Mouse (Mus musculus) spleen, adult 18-20 months (tissue): ENCODE measurements around the gene Inhbb.
A peak's percentile ranks its signal among the peaks of the same experiment; 100 is the strongest.

Experiments used
- DNase-seq, 2 experiments: peaks; one replicate each; pipeline ENCODE4 v3.0.0; 2022; ENCODE audit warnings: mixed read lengths in 2 of 2

Gene Inhbb

GRCm38 (mm10) chr1:119421576-119422421, at the start of gene Inhbb:
TSS of gene Inhbb (minus strand) at chr1:119422248.
- DNase-seq: no peak

GRCm38 (mm10) chr1:119463386-119463785, 41.3 kb upstream of the Inhbb start:
- peak in 1 of 2 experiments; percentile 51 for DNase-seq

DNA sequence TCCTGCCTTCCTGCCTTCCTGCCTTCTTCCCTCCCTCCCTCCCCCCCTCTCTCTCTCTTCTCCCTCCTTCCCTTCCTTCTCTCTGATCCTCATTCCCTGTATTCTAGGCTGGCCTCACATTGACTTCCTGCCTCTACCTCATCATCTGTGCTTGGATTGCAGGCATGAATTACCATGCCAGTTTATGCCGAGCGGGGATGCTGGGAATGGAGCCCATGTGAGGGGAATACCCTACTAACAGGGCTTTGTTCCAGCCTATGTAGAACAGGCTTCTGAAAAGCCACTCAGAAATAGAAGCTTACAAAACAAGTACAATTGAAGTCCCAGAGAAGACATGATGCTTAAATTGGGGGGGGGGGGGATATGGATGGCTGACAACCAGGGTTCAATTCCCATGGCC, 38.0 kb upstream of the Inhbb start:
- DNase-seq: no peak

DNA sequence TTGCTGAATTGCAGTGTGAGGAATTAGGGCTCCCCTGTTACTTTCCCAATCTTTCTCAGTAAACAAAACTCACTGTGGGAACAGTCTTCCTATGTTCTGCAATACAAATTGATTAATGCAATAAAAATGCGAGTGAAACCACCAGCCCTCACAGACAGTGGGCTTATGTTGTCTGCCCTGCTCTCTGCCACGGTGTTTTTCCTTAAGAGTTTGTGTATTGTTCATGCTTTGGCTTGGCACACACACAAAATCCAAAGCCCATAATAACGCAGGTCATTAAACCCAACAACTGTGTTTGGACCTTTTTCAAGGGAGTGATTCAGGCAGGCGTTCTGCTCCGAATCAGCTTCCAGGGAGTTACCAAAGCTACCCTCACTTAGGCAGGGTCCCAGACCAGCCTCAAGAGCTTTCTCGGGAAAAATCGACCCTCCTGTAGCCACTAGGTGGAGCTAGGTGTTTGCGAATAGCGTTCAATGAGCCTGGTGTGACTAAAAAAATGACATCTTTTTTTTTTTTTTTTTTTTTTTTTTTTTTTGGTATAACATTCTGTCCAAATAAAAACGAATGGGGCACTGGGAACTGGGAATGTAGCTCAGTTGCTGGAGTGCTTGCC, 36.1 kb upstream of the Inhbb start:
- peak in 1 of 2 experiments; percentile 59 for DNase-seq

DNA sequence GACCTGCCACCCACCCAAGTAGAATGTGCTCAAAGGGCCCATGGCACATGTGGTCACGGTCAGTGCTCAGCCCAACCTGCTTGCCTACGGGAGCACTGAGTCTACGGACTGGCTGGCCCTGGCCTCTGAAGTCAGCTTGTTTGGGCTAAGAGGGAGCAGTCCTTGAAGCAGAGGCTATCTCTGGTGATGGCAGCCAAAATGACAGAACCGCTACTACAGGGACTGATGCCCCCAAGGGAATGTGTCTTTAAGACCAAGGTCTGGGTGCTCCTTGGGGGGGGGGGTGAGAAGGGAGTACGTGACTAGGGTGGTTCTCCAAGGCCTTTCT, 35.4 kb upstream of the Inhbb start:
- DNase-seq: peak in 1 of 2 experiments; percentile 13

GRCm38 (mm10) chr1:119456671-119457527, 34.9 kb upstream of the Inhbb start:
- DNase-seq: peak in 1 of 2 experiments; percentile 9

GRCm38 (mm10) chr1:119453731-119454130, 31.7 kb upstream of the Inhbb start:
- DNase-seq: no peak

GRCm38 (mm10) chr1:119451417-119451816, 29.4 kb upstream of the Inhbb start:
- no peak for DNase-seq

GRCm38 (mm10) chr1:119450651-119451345, 28.8 kb upstream of the Inhbb start:
- no peak for DNase-seq

- DNase-seq: no peak
These were observed 24.8 kb upstream of the Inhbb start for GRCm38 (mm10) chr1:119446753-119447283.

GRCm38 (mm10) chr1:119443591-119444350, 21.7 kb upstream of the Inhbb start:
- no peak for DNase-seq

GRCm38 (mm10) chr1:119442901-119443300, 20.9 kb upstream of the Inhbb start:
- DNase-seq: no peak

- no peak for DNase-seq
These were observed 16.1 kb upstream of the Inhbb start for GRCm38 (mm10) chr1:119438105-119438637.

DNA sequence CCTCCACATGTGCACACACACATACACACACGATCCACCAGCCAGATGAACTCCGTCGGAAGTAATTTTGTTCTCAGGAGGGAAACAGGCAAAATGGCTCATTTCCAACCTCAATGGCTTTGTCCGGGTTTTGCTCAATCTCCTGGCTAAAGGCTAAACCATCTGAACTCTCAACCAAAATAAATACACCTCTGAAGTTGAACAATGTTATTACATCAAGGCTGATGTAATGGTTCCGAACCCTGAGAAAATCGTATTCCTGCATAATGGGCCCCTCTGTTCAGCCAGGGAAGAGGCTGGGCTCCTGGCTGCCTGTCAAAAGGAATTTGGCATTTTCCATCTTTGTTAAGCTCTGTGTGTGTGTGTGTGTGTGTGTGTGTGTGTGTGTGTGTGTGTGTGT, 15.4 kb upstream of the Inhbb start:
- DNase-seq: no peak

DNA sequence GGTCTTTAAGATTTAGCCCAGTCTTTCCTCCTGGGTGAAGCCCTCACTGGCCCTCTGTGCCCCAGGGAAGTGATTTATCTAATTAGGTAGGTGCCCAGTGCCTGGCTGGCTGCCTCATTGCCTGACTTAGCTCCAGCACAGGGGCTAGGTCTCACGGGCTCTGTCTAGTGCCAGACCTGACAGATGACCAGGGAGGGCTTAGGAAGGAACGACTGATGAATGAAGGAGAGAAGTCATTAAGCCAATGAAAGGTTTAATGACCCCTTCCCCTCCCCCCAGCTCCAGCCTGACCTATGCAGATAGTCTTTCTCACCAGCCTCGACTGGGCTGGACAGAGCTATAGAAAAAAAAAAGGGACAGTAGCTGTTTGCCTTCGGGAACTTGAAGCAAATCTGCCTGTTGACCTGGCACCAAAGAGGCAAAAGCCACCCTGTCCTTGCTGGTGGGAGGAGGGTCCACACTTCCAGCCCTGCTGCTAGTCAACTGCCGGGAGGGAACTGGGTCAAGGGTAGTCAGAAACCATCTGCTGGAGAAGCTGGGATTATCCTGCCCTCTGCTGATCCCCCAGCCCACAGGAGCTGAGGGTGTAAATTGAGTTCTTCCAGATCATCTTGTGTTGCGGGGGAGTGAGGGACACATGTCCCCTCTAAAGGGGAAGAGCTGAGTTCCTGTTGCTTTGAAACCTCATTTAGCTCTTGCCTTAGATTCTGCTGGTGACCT, 2.3 kb upstream of the Inhbb start:
- no peak for DNase-seq

GRCm38 (mm10) chr1:119423510-119423909, 1.5 kb upstream of the Inhbb start:
- DNase-seq: no peak

- no peak for DNase-seq
These were observed 490 bp upstream of the Inhbb start for GRCm38 (mm10) chr1:119422460-119423015.

DNA sequence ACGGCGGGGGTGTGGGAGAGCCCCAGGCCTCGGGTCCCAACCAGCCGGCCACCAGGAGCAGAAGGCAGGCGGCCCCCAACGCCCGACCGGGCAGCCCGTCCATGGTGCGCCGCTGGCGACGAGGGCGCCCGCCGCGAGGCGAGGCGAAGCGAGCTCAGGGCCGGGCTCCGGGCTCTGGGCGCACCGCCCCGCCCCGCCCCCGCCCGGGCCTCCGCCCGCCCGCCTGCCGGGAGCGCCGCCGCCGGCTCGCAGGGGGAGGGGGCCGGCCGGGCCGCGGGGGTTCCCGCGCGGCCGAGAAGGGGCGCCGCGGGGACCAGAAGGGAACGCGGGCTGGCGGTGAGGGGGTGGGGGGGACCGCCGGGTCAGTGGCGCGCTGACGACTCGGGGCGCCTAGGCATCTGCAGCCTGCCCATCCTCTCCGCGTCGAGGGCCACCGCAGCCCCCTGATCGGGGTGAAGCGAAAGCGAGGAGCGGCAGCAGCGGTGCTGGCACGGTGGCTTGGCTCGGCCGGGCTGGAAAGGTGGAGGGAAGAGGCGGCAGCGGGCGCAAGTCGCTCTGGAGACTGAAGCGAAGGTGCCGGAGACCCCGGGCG, 968 bp downstream of the Inhbb start:
- no peak for DNase-seq

DNA sequence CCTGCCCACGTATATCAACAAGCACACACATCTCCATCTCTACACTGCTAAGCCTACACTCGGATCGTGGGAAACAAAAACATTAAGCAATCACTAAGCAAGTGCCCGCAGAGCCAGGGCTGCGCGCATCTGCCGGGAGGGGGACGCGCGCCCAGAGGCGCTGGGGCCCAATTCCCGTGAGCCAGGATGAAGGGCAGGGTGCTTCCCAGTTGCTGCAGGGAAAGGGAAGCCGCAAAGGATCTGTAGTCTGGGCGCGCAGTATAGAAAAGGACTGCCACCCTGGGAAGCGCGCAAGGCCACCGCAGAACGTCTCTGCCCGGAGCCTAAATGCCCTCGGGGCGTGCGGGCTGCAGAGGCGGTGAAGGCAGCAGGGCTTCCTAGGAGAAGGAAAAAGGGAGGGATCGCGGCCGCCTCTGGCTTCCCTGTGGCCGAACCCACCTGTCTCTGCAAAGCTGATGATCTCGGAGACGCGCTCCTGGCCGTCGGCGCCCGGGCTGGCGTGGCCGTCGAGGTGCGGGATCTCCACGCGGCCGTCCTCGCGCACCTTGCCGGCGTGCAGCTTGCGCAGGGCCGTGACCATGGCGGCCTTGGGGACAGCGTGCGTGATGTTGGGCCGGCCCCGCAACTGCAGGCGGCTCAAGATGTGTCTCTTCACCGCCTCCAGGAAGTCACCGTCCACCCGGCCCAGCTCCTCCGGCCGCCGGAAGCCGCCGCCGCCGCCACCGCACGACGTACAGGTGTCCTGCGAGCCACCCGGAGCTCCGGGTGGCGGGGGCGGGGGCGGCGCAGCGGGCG, 1.7 kb downstream of the Inhbb start:
- no peak for DNase-seq
